Mouse (Mus musculus) heart, embryonic 14.5 days (tissue): ENCODE results near the gene Dgke. TPM values are rescaled to one million over a fixed set of nuclear protein-coding genes. Genes with fewer than 3 reads are reported as not detected.

Experiments used
- ATAC-seq: fragments of 200-750 bp; cut with Nextera tagmentation; 2 replicates; pipeline ENCODE4 v1.8.0; 2017; ENCODE audit warnings: low read depth, moderate TSS enrichment; ENCODE audit not compliant: insufficient number of reproducible peaks, insufficient read depth, low FRiP score
- H3K27ac ChIP-seq, 2 experiments: fragments of 200-500 bp in 1 of 2; fragments of 300-500 bp in 1 of 2; sonication (generic) in 1 of 2; replicated peaks in 1 of 2; 2 replicates each; pipeline ENCODE4 v1.5.1; 2012 to 2014; ENCODE audit warnings: low read depth in 2 of 2, low read length in 2 of 2, control low read depth in 1 of 2, mild to moderate bottlenecking in 1 of 2, mixed read lengths in 1 of 2; ENCODE audit not compliant: control insufficient read depth in 1 of 2, insufficient read depth in 1 of 2
- H3K27me3 ChIP-seq: fragments of 300-500 bp; sonication (generic); 2 replicates; pipeline ENCODE4 v1.6.1; 2014; ENCODE audit warnings: mild to moderate bottlenecking, low read length, control low read depth; ENCODE audit not compliant: control insufficient read depth, insufficient read depth
- H3K36me3 ChIP-seq: fragments of 300-500 bp; sonication (generic); 2 replicates; pipeline ENCODE4 v1.6.1; 2014; ENCODE audit warnings: mild to moderate bottlenecking, control low read depth, low read length, mixed read lengths; ENCODE audit not compliant: control insufficient read depth, insufficient read depth
- H3K4me1 ChIP-seq, 2 experiments: fragments of 200-500 bp in 1 of 2; fragments of 300-500 bp in 1 of 2; sonication (generic) in 1 of 2; 2 replicates each; pipeline ENCODE4 v1.6.1; 2012 to 2014; ENCODE audit warnings: low read length in 2 of 2, control low read depth in 1 of 2, mixed read lengths in 1 of 2; ENCODE audit not compliant: control insufficient read depth in 2 of 2, insufficient read depth in 2 of 2
- H3K4me2 ChIP-seq: fragments of 300-500 bp; sonication (generic); 2 replicates; pipeline ENCODE4 v1.6.1; 2014; ENCODE audit warnings: mild to moderate bottlenecking, low read length
- H3K4me3 ChIP-seq, 2 experiments: fragments of 200-500 bp in 1 of 2; fragments of 300-500 bp in 1 of 2; sonication (generic) in 1 of 2; 2 replicates each; pipeline ENCODE4 v1.5.1; 2012 to 2014; ENCODE audit warnings: low read length in 2 of 2, mild to moderate bottlenecking in 2 of 2, control low read depth in 1 of 2, low read depth in 1 of 2, moderate library complexity in 1 of 2; ENCODE audit not compliant: control insufficient read depth in 1 of 2, insufficient read depth in 1 of 2
- H3K9ac ChIP-seq: fragments of 300-500 bp; sonication (generic); 2 replicates; pipeline ENCODE4 v1.6.1; 2014; ENCODE audit warnings: mild to moderate bottlenecking, low read length
- H3K9me3 ChIP-seq: fragments of 300-500 bp; sonication (generic); 2 replicates; pipeline ENCODE4 v1.6.1; 2016; ENCODE audit warnings: low read length, control low read depth; ENCODE audit not compliant: control insufficient read depth
- WGBS: fragments of 180-500 bp; shearing (Covaris S2); extraction: QIAGEN DNeasy Blood & Tissue Kit; methylation state at CpG from one replicate; pipeline ENCODE4 v1.1.7; 2014; 5-methylcytosine and 5-hydroxymethylcytosine counted together
- polyA plus RNA-seq: library from polyadenylated mRNA; unstranded; fragments of >200 nt; fragmentation: Nextera tagmentation; extraction: Ambion mirVana; gene quantifications from 2 replicates; pipeline ENCODE4 v1.2.1, GENCODE M21; 2014

Gene Dgke
- polyA plus RNA-seq, 1 experiment from 2014 or later = 6.7 TPM

DNA sequence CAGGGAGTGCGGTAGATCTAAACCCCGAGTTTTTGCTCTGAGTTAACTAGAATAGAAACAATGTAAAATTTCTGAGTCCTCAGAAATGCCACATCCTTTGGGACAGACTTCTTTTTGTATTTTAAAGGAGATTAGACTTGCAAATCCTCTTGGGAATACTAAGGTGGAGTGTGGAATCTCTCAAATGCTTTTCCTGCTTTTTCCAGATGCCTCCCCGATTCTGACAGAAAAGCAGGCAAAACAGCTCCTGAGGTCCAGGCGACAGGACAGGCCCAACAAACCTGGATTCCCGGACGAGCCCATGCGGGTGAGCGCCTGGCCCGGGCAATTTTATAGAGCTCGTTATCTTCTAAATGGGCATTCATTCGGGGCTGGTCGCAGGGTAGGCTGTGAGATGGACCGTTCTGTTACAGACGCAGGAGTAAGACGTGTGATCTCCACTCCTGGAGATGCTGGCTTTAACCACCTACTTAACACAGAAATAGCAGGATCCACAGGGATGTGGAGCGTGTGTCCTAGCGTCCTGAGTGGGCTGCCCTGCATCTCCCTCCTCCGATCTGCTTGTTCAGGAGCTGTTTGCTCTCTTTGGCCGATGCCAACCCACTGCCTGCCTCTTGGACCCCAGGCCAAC is 8.2 kb upstream of the Dgke start:
- Histone ChIP-seq H3K4me3 (no peak overlapping the region), H3K4me2 (no peak overlapping the region), H3K9ac (no peak overlapping the region), H3K4me1 (peaks cover 0 to 2% of the 10 kb centered on the region in 2 experiments; a peak in 1 of 4 replicates), H3K36me3 (no peaks in the 10 kb centered on the region), H3K9me3 (no peaks in the 10 kb centered on the region), H3K27me3 (no peaks in the 10 kb centered on the region), H3K27ac (no peak overlapping the region)
- WGBS = 64% methylated on average over 19 of the region's 19 CpGs
- no peak for ATAC-seq

DNA sequence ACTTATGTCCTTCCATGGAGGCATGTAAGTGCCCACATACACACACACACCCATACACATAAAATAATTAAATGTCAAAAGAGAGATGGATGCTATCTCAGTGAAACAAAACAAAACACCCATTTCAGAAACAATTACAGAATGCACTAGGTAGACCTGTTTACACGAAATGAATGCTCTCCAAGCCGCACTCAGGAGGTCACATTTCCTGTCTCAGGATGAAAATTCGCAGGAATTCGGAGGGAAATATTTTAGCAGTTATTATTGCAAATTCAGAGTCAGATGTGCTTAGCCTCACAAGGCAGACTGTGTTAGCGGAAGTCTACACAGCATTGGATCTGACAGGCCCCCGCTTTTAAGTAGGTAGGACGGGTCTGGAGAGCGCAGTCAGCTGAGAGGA is 6.9 kb upstream of the Dgke start, which contains the start of gene Gm525:
TSS of gene Gm525 (plus strand) at position 301 of the 400 bp plus-strand sequence.
- no peak within 1 kb of the TSS for H3K4me3 ChIP-seq
- WGBS = 84% methylated on average over 8 of the region's 8 CpGs
- H3K36me3 ChIP-seq = no peaks in the 10 kb centered on the region
- H3K4me2 ChIP-seq = no peak within 1 kb of the TSS
- no peaks in the 10 kb centered on the region for H3K27me3 ChIP-seq
- peaks cover 0 to 2% of the 10 kb centered on the region in 2 experiments; a peak in 1 of 4 replicates for H3K4me1 ChIP-seq
- H3K27ac ChIP-seq = no peak within 1 kb of the TSS
- no peak for ATAC-seq
- no peak within 1 kb of the TSS for H3K9ac ChIP-seq
- H3K9me3 ChIP-seq = no peaks in the 10 kb centered on the region

DNA sequence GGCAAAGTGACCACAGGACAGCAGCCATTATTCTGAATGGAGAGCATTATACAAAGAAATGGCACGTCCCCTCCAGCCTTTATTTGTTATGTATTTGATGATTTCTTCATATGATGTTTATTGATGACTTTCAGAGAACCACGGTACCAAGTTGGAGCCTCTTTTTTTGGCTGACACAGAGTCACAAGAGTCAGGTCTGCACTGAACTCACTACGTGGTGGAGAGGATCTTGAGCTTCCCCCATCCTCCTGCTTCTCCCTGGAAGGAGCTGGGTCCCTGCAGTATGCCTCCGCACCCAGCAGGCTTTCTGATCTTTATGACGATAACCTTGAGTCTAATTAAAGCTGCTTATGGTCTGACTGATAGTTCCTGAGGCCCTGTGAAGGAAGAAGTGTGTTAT is 4.9 kb upstream of the Dgke start:
- Histone ChIP-seq H3K4me1 (peaks cover 10 to 15% of the 10 kb centered on the region in 2 experiments), H3K9ac (no peak overlapping the region), H3K27me3 (no peaks in the 10 kb centered on the region), H3K9me3 (no peaks in the 10 kb centered on the region), H3K27ac (no peak overlapping the region), H3K4me3 (no peak overlapping the region), H3K36me3 (no peaks in the 10 kb centered on the region), H3K4me2 (no peak overlapping the region)
- no peak for ATAC-seq
- 74% methylated on average over 5 of the region's 5 CpGs for WGBS

DNA sequence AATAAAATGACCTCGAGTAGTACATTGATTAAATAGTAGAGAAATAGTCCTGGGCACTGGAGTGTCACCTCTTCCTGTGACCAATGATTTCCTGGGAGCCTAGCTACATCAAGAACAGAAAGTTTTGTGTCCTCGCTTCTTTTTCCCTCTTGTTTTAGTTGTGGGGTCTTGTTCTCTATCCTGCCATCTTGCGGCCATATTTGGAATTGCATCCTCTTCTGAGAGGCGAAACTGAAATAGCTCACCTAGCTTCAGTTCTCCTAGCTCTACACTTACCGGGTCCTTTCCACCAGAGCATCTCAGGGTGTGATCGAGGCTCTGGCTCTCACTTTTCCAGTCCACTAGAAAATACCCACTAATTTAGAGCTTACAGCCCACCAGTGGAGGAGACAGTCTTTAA is 2.7 kb upstream of the Dgke start:
- Histone ChIP-seq H3K4me1 (peaks cover 10 to 15% of the 10 kb centered on the region in 2 experiments), H3K27me3 (no peaks in the 10 kb centered on the region), H3K4me3 (no peak overlapping the region), H3K9me3 (no peaks in the 10 kb centered on the region), H3K4me2 (no peak overlapping the region), H3K36me3 (no peaks in the 10 kb centered on the region), H3K9ac (no peak overlapping the region), H3K27ac (no peak overlapping the region)
- WGBS = 25% methylated on average over 6 of the region's 6 CpGs
- ATAC-seq = no peak

DNA sequence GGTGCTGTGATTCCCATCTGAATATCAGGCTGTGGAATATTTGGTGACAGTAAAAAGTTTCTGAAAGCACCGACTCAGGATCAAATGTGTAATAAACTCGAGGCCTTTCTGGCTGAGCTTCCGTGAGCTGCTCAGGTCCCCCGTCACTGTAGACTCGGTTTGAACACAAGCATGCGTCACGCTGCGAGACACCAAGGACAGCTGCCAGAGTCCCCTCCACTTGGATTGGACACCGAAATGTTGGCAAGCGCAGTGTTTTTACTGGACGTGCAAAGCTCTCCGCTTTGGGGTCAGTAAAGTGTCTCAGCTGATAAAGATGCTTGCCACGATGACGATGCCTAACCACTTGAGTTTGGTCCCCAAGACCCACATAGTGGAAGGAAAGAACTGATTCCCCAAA is 2.0 kb upstream of the Dgke start:
- Histone ChIP-seq H3K9me3 (no peaks in the 10 kb centered on the region), H3K27ac (no peak overlapping the region), H3K4me1 (peaks cover 10 to 15% of the 10 kb centered on the region in 2 experiments), H3K4me3 (no peak overlapping the region), H3K9ac (no peak overlapping the region), H3K4me2 (no peak overlapping the region), H3K36me3 (no peaks in the 10 kb centered on the region), H3K27me3 (no peaks in the 10 kb centered on the region)
- 74% methylated on average over 14 of the region's 14 CpGs for WGBS
- no peak for ATAC-seq

DNA sequence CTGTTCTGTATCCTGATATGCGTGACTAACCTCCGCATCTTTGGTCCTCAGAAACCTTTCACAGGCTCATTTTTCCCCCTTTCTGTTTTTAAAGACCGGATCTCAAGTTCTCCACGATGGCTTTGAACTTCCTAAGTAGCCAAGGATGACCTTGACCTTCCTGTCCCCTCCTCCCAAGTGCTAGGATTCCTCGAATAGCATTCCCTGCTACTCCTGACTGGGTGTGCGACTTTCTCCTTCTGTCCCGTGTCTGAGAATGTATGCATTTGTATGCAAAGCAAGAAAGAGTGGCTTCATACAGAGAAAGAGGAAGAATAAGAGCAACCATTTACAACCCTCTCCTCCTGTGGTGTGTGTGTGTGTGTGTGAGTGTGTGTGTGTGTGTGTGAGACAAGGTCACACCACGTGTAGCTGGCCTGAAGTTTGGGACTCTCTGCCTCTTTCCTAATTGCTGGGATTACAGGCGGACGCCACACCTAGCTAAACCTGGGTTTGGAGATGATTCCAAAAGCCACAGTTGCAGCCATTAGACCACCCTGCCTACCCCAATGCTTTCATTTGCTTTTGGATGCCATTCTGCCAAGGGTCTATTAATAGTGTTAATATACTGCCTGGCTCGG is 1.3 kb upstream of the Dgke start:
- Histone ChIP-seq H3K36me3 (no peaks in the 10 kb centered on the region), H3K27me3 (no peaks in the 10 kb centered on the region), H3K4me2 (no peak overlapping the region), H3K9me3 (no peaks in the 10 kb centered on the region), H3K4me3 (no peak overlapping the region), H3K9ac (0 out of 2 replicates have a peak overlapping the region, but pooled peaks have one; percentile 11), H3K27ac (no peak overlapping the region), H3K4me1 (peaks cover 10 to 15% of the 10 kb centered on the region in 2 experiments)
- no peak for ATAC-seq
- 54% methylated on average over 11 of the region's 11 CpGs for WGBS

DNA sequence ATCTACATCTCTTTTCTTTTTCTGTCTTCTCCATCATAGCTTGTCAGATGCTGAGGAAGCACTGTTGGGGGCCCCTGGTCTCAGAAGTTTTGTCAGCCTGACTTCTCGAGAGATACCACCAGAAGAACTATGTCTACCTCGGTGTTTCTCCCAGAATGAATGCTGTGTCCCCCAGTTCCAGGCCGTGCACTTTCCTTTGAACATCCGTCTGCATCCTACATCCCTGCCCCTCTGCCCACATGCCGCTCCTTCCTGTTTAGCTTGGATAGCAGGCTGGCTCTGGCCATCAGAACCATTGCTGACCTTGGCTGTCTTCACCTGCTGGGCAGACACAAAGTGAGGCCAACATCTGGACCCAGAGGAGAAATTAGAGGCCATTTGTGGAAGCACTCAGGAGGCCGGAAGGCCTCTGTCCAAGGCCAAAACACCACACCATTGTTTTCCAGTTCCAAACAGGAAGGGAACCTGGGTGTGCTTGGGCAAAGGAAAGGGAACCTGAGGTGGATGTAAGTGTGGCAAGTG is 712 bp upstream of the Dgke start:
- Histone ChIP-seq H3K9me3 (no peaks in the 10 kb centered on the region), H3K27ac (0 out of 4 replicates have a peak overlapping the region, but pooled peaks of 1 of the 2 experiments have one; percentile 9), H3K9ac (no peak overlapping the region), H3K4me2 (no peak overlapping the region), H3K4me1 (peaks cover 10 to 15% of the 10 kb centered on the region in 2 experiments), H3K36me3 (no peaks in the 10 kb centered on the region), H3K27me3 (no peaks in the 10 kb centered on the region), H3K4me3 (no peak overlapping the region)
- no peak for ATAC-seq
- 67% methylated on average over 6 of the region's 6 CpGs for WGBS
